Mouse (Mus musculus): ENCODE measurements around the gene Pcdh9. TPM values are rescaled to one million over a fixed set of nuclear protein-coding genes. Genes with fewer than 3 reads are reported as not detected.
"Not testable (repeated sequence)": the region's sequence is repeated elsewhere in the genome, so short reads cannot be mapped to it uniquely, and the experiment has no call there.

The Pcdh9 gene
- total RNA-seq, 2 experiments from 2014 or later = not detected

DNA sequence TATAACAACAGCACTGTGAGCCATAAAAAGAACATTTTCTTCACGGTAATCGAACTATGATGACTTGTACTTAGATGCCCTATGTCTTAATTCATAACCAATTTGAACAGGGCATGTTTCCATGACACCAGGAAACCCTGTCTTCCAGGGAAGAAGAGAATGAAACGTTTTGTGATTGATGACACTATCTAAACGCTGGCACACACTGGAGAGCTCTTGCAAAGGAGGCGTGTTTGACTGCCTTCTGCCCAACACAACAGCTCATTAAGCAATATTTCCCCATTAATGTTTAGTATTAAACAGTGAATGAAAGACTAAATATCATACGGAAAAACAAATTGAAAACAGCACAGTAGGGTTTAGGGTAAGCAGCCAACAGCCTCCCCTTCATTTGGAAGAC lies 656.9 kb downstream of the Pcdh9 start:
- no peak for ATAC-seq (replicated peaks; ENCODE audit: poor library complexity)

DNA sequence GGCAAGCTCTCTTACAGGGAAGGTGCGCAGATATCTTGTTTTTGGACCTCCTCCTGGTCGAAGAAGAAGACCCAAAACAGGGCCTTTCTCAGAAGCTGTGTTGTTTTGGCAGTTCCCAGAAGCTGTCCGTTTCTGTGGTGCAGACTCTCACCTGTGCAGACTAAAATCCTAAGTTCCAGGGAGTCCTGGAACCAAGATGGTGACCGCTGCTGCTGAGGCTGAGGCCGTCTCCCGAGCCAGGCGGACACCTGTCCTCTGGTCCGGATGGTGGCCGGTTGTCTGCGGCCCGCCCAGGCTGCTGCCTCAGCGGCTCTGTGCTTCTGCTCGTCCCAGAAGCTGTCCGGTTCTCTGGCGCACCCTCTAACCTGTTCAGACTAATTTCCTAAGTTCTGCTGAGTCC lies 675.6 kb downstream of the Pcdh9 start:
- ATAC-seq (replicated peaks; ENCODE audit: poor library complexity) = not testable (repeated sequence)

DNA sequence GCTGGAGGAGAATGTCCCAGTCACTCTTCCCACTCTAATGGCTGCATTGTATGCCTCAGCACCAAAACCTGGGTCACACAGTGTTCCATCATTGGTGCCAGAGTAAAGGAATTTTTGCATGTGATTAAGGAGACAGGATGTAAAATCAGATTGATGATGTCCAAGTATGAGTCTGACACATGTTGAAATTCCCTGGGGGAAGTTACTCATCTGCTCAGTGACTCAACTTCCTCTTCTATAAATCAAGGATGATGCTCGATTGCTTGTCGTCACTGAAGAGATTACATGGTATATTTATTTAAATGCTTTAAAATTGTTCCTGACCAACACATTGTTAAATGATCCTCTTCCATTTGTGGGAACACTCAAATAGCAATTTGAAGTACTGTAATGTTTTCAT lies 690.7 kb downstream of the Pcdh9 start:
- no peak for ATAC-seq (replicated peaks; ENCODE audit: poor library complexity)

DNA sequence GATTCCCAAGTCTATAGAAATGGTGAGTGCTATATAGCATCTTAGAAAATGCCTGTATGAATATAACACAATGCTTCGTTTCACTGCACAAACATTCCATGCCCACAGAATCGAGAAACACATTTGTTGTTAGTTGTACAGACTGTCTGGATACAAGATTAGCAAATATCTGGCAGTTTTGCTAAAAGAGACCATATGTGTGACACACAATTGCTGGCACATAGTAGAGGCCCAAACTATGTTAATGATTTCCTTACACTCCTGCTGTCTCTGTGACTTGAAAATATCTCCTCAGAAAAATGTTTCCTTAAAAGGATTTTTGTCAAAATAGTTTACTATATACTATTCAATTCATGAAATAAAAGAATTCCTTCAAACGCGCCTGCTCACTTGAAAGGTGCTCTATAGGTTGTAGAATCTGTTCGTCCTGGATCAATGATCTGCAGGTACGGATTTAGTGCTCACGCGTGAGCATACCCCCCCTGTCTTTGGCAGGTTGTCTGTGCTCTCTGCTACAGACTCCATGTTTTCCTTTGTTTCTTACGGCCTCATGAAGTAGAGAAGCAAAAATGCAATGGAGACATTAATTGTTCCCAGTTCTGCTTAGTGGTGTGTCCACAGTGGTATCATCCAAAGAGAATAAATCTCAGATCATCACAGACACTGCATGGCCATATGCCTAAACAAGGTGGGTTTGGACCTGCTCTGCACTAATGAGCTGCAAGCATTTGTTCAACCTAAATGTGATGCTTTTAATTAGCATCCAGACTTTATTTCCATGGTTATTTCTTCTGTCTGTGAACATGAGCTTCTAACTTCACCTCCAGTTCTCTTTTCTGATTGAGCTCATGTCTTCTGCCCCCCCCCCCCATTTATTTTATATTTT lies 707.6 kb downstream of the Pcdh9 start:
- ATAC-seq (replicated peaks; ENCODE audit: poor library complexity) = no peak

DNA sequence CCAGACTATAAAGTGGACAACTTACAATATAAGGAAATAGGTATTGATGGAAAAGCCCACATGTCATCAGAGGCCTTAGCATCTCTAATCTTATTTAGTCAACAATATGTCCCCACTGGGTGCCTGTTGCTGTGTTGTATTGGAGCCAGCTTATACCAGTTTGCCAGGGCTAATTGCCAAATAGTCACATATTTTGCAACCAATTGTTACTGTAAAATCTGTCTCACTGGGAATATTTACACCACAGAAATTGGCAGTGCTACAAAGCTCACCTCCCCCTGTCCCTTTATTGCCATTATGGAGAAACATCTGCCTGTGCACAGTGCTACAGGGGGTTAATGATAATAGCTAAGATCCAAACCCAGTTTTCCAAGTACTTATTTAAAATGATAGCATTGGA lies 721.3 kb downstream of the Pcdh9 start:
- ATAC-seq (replicated peaks; ENCODE audit: poor library complexity) = no peak

DNA sequence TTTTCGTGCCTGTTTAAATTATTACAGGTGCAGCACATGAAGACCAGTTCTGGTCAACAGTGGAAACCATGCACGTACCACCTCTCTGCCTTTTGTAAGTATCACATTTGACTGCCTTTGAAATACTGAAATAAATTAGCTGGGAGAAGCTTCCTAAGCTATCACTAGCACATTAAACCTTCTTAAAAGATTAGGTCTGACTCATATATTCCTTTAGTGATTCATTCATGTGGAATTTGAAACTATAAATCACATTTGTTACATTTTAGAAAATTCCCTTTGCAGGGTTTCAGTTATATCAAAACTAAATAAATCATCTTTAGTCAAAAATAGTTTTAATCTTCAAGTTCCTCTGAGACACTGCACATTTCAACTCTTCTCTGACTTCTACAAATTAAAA lies 722.1 kb downstream of the Pcdh9 start:
- no peak for ATAC-seq (replicated peaks; ENCODE audit: poor library complexity)

DNA sequence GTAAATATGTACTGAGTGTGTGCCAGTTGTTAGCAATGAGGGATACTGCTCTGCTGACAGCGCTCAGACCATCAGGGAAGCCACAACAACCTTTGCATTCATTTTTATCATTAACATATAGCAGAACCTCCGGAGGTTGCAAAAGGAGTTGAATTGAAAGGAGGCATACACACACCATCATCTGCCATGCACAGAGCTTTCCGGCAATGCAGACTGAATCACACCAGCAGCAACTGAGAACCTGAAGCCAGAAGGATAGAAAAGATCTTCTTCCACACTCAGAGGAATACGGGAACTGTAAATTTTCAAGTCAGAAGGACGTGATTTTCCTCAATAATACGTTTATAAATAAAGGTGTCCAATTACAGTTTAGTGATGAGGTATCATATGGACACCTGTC lies 747.1 kb downstream of the Pcdh9 start:
- ATAC-seq (replicated peaks; ENCODE audit: poor library complexity) = no peak

DNA sequence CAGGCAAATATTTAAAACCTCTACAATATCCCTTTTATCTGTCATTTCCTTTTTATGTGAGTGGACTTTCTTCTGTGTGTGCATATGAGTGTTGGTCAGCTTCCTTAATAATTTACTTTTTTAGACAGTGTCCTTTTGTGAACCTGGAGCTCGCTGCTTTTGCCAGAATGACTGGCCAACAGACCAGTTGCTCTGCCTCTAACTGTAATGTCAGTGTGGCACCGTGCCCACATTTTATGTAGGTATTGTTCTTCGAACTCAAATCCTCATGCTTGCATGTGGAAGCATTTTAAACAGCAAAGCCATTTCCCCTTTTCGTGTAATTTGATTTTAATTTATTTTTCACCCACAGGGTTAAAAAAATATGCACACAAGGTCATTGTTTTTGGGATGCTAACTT lies 748.4 kb downstream of the Pcdh9 start:
- no peak for ATAC-seq (replicated peaks; ENCODE audit: poor library complexity)

DNA sequence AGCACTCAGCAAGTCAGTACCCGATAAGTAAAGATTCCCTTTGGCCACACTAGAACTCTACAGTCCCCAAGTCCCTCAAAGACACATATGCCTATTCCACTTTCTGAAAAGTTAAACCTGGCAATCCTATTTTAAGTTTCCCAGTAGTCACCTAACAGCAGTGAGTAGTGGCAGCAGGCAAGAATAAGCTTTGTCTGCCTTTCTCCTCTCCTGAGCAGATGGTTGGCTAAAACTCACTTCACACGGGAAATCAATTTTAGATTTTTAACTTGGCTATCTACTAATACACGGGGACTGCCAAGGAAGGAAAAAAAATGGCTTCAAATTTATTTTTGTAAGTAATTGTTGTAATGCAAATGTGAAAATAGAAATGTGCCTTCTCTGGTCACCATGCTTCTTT lies 763.5 kb downstream of the Pcdh9 start:
- ATAC-seq (replicated peaks; ENCODE audit: poor library complexity) = no peak

DNA sequence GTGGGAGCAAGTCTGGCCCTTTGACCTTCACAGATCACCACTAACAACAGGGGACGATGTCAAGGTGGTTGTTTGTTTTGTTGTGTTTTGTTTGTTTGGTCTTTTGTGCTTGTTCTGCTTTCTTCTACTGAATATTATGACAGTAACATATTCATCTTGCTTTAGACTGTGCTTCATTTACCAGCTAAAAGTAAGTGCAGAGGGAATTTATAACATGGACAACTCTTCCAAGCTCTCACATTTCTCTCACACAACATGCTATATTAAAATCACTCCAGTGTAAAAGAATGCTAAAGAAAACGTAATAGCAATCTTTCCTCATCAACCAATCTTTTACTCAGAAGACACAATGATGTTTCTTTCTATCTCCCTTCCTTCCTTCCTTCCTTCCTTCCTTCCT lies 787.7 kb downstream of the Pcdh9 start:
- no peak for ATAC-seq (replicated peaks; ENCODE audit: poor library complexity)

DNA sequence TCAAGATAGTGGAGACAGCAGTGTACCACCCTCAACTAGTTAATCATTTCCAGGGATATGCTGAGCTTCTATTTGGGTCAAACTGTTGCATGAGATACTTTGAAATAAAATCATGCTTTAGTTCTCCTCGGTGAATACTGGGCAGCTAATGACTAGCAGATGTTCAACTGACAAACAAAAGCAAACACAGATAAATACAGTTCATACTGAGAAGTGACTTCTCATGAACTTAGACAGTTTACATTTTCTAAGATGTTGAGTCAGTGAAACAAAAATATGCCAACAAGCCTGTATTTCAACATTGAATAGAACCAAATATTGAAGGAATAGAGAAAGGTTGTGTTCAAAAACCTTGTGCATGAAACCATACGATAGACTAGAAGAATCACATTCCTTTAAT lies 795.4 kb downstream of the Pcdh9 start:
- ATAC-seq (replicated peaks; ENCODE audit: poor library complexity) = no peak

DNA sequence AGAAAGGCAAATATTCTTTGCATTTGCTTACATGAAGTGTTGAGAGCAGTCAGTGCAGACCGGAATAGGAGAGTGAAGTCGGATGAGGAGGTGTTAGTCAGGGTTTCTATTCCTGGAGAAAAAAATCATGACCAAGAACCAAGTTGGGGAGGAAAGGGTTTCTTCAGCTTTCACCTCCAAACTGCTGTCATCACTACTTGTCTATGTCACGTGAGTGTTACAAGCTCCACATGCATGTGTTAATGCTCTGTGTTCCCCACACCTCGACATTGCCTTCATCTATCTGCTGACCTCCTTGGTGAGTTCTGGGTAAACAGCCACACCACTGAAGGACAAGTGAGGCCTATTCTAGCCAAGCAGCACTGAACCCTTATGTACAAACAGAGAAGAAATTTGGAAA lies 797.7 kb downstream of the Pcdh9 start:
- ATAC-seq (replicated peaks; ENCODE audit: poor library complexity) = no peak

DNA sequence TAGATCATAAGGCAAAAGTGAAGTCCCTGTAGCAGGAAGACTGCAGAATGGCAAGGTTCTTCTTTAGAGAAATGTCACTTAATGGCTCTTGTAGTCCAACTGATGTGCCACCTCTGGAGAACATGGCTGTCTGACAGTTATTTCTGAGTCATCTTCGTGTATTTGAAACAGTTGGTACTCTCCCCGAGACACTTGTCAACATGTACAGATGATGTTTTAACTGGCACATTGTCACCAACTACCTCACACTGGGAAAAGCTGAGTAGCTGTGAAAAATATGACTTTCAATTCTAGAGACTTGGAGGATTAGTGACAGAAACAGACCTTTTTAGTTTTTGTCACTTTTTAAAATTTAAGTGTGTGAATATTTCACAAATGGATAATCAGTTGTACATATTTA lies 804.8 kb downstream of the Pcdh9 start:
- ATAC-seq (replicated peaks; ENCODE audit: poor library complexity) = no peak

DNA sequence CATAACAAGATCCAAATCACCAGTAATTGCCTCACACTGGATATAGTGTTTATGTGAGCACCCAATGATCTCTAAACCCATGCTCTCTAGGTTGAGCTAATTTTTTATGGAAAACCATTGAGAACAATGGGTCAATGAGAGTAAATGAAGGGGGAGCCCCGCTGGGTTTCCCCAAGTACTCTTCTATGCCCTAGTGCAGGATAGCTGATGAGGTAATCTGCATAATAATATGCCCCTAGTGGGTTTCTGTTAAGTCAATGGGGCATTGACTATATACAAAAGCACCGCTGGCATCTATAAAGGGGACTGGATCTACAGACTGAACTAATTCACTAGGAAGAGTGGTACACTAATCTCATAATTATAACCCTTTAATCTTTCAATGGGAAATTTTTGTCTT lies 807.3 kb downstream of the Pcdh9 start:
- no peak for ATAC-seq (replicated peaks; ENCODE audit: poor library complexity)

DNA sequence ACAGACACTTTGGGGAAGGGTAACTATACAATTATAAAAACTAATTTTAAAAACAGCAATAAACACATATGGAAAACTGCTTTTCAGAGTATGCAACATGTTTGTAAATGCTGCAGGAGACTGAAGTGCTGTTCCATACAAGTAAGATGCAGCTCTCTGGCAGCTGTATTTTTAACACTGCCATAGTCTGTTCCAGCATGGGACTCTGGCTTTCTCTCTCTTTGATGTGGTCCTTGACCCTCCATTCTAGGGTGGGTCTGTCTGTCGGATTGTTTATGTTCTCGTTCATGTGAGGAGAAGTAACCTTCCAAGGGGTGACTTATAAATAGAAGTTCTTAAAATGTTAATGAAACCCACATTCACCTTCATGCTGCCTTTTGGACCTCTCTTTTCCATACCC lies 809.6 kb downstream of the Pcdh9 start:
- no peak for ATAC-seq (replicated peaks; ENCODE audit: poor library complexity)

DNA sequence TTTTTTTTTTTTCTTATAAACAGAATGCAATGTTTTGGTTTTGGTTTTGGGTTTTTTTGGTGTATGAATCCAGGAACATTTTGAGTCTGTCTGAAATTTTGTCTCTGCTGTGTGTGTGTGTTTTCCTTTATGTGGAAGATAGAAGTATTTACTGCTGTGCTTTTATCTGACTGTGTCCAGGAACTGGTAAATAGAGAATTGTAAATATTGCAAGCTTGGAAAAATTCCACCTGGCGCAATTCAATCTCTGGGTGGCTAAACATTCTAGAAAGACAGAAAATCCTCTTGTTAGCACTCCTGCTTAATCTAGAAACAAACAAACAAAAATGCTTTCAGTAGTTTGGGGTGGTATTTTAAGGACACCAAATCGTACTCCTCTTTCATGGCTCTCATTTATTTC lies 814.7 kb downstream of the Pcdh9 start:
- ATAC-seq (replicated peaks; ENCODE audit: poor library complexity) = no peak

DNA sequence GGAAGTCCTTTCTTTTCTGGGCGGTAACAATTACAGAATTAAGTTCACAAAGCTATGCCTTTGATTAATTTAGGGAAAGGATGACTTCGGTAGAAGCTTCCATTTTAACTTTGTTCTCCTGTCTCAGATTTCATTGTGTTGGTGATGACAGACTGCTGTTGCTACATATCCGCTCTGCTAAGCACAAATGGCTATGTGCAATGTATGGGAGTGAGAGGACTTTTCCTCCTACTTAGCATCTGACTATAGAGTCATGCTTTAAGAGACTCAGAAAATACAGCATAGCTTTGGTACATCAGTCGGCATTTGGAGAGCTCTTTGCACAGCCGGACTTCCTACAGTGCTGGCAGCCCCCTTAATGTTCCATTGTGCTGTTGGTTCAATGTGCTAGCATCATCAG lies 818.1 kb downstream of the Pcdh9 start:
- no peak for ATAC-seq (replicated peaks; ENCODE audit: poor library complexity)

DNA sequence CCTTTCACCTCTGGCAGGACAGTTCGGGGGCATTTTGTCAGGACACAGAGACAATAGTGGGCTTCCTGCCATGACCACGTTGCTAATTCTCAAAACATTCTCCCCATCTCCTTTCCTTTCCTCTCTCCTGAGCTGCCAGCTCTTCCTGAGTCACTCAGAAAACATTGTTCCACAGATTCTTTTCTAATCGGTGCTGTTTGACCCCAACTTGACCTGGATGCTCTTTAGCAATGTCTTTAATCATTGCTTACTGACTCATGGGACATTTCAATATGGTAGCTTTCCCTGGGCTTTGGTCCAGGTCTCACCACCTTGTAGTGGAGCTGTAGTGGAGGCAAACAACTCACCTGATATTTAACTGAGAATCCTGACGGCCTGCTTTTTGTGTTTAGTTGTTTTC lies 820.3 kb downstream of the Pcdh9 start:
- no peak for ATAC-seq (replicated peaks; ENCODE audit: poor library complexity)

DNA sequence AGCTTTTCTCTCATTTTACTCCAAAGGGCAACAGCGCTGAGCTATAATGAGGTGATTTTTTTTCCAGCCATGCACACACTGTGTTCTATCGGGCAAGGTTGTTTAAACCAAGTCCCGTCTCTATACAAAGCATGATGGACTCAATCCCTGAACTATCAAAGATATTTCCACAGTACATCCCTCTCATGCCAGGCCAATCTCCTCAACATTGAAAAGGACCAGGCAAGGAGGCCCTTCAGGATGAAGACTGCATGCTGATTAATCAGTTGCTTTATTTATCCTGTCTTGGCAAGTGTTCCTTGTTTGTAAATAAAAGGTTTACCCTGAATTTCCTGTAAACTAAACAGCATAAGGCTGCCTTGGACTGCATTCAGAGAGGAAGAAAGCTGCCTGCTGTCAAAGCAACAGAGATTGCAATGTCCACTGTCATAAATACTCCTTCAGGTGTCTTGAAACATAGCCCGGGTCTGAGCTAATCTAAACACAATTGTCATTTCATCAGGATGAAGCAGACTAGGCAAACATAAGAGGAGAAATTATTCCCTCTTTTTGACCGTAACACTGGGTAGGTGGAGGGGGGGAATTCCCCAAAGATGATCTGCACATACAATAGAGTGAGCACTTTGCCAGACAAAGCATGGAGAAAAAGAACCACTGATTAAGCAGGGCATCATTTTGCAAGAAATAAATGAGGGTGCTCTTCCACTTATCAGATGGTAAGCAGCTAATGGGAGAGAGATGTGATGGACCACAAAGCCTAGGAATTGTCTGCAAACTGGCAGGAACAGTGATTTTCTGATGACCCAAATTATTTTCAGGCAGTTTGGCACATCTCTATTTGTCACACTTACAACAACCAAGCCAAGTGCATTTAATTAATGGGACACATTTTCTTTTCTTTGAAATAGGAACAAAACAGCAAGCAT lies 822.8 kb downstream of the Pcdh9 start:
- ATAC-seq (replicated peaks; ENCODE audit: poor library complexity) = no peak

DNA sequence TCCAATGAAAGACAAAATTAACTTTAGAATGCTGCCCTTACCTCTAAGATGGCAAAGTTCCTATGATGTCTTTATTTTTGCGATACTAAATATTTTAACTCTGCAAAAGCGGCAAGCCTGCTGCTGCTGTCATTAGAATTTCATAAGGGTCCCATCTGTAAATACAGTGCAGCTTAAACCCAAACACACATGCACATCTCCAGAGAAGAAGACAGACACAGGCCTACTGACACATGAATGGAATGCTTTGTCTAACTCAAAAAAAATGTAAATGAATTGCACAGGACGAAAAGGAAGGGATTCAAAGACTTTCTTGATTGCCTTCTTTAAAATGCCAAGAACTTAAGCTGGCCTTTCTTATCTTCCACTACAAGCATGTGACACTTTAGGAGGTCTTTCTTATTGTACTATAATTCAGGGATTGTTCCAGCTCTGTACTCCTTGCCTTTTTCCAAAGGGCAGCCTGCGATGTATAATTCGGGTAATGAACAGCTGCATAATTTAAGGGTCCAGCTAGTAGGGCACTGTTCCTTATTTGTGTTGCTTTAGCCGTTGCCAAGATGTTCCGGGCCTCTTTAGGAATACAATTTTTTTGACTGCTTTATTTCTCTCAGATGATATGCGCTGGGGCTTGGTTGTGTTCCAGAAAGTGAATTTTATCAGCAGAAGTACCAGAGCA lies 823.6 kb downstream of the Pcdh9 start:
- ATAC-seq (replicated peaks; ENCODE audit: poor library complexity) = no peak

DNA sequence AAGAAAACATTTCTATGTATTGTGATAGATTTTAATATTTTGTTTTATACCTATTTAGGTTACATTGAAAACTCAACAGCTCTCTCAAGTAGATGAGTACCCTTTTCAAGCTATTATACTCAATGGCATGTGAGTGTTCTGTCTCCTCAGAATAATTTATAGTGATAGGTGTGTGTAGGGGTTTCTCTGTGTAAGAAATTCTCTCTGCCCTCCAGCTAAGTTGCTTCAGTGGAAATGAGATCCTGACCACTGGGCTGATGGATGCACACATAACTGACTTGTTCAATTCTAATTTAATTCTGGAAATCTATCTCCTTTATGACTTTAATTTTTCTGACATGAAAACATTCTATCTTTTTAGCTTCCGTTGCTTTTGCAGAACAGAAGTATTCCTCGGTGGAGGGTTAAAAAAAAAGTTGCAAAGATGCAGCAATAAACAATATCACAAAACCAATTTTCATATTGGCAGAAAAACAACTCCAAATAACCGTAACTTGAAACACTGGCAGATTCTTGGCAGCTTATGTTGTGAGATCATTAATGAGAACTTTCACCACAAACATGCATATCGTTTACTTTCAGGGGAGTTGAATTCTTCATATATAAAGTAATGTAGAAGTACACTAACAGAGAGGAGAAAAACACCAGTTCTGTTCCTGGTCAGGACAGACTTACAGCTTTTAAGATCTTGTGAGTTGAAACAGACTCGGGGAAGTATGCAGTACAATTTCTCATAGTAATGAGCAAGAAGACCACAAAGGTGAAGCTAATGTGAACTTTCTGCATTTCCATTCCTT lies 828.5 kb downstream of the Pcdh9 start:
- no peak for ATAC-seq (replicated peaks; ENCODE audit: poor library complexity)
